Mouse (Mus musculus): Measurements from ENCODE around the gene Pcgf5. TPM values are rescaled to one million over a fixed set of nuclear protein-coding genes. Genes with fewer than 3 reads are reported as not detected.
A peak's percentile ranks its signal among the peaks of the same experiment; 100 is the strongest.

Pcgf5 gene
- polyA plus RNA-seq, 1 experiment from 2014 or later: 14.9 TPM

GRCm38 (mm10) chr19:36409280-36409860, 61.3 kb downstream of the Pcgf5 start:
- Histone ChIP-seq H3K9ac (ENCODE audit: low read length) (peak overlapping the region; percentile 68), H3K4me3 (ENCODE audit: low read depth, low read length) (peak overlapping the region; percentile 66), H3K4me1 (ENCODE audit: control insufficient read depth, insufficient read depth, low read length) (no peaks in the 10 kb centered on the region; the same call in 1 of the 2 replicates), H3K27me3 (replicated peaks; ENCODE audit: control insufficient read depth, insufficient read depth, low read length) (no peaks in the 10 kb centered on the region), H3K9me3 (replicated peaks; ENCODE audit: control insufficient read depth, low read length) (no peaks in the 10 kb centered on the region), H3K27ac (ENCODE audit: low read depth, low read length) (no peak overlapping the region), H3K36me3 (ENCODE audit: control insufficient read depth, insufficient read depth, low read length) (no peaks in the 10 kb centered on the region), H3K4me2 (ENCODE audit: low read length) (peak overlapping the region; percentile 85)
- DNase-seq (ENCODE audit: low spot score): peak; percentile 84
- under 1% methylated on average over 32 of the region's 53 CpGs for WGBS
- peak; percentile 97 for ATAC-seq

- peak; percentile 81; the same call in 1 of the 2 replicates for ATAC-seq
- peak; percentile 30 for DNase-seq (ENCODE audit: low spot score)
Observed at GRCm38 (mm10) chr19:36409861-36410392, 61.8 kb downstream of the Pcgf5 start.

GRCm38 (mm10) chr19:36419885-36420284, 71.8 kb downstream of the Pcgf5 start:
- ATAC-seq (no peak), DNase-seq (ENCODE audit: low spot score) (no peak)
- H3K9me3 ChIP-seq (replicated peaks; ENCODE audit: control insufficient read depth, low read length): no peaks in the 10 kb centered on the region
- H3K4me1 ChIP-seq (ENCODE audit: control insufficient read depth, insufficient read depth, low read length): no peaks in the 10 kb centered on the region
- H3K4me2 ChIP-seq (ENCODE audit: low read length): no peak overlapping the region
- no peak overlapping the region for H3K4me3 ChIP-seq (ENCODE audit: low read depth, low read length)
- no peak overlapping the region for H3K9ac ChIP-seq (ENCODE audit: low read length)
- no peaks in the 10 kb centered on the region for H3K27me3 ChIP-seq (replicated peaks; ENCODE audit: control insufficient read depth, insufficient read depth, low read length)
- no peak overlapping the region for H3K27ac ChIP-seq (ENCODE audit: low read depth, low read length)
- no peaks in the 10 kb centered on the region for H3K36me3 ChIP-seq (ENCODE audit: control insufficient read depth, insufficient read depth, low read length)

More at GRCm38 (mm10) chr19:36409861-36410392, 61.8 kb downstream of the Pcgf5 start:
- H3K27me3 ChIP-seq (replicated peaks; ENCODE audit: control insufficient read depth, insufficient read depth, low read length): no peaks in the 10 kb centered on the region
- no peak overlapping the region for H3K27ac ChIP-seq (ENCODE audit: low read depth, low read length)
- peak overlapping the region; percentile 68 for H3K9ac ChIP-seq (ENCODE audit: low read length)
- under 1% methylated on average over 64 of the region's 82 CpGs for WGBS
- H3K4me3 ChIP-seq (ENCODE audit: low read depth, low read length): peak overlapping the region; percentile 66
- no peaks in the 10 kb centered on the region for H3K9me3 ChIP-seq (replicated peaks; ENCODE audit: control insufficient read depth, low read length)
- no peaks in the 10 kb centered on the region; the same call in 1 of the 2 replicates for H3K4me1 ChIP-seq (ENCODE audit: control insufficient read depth, insufficient read depth, low read length)
- H3K4me2 ChIP-seq (ENCODE audit: low read length): peak overlapping the region; percentile 85
- no peaks in the 10 kb centered on the region for H3K36me3 ChIP-seq (ENCODE audit: control insufficient read depth, insufficient read depth, low read length)

- 95% methylated on average over 7 of the region's 7 CpGs for WGBS
Observed at GRCm38 (mm10) chr19:36427195-36427876, 79.2 kb downstream of the Pcgf5 start.

GRCm38 (mm10) chr19:36428116-36428515, 80.0 kb downstream of the Pcgf5 start:
- Histone ChIP-seq H3K4me1 (ENCODE audit: control insufficient read depth, insufficient read depth, low read length) (no peaks in the 10 kb centered on the region), H3K27me3 (replicated peaks; ENCODE audit: control insufficient read depth, insufficient read depth, low read length) (no peaks in the 10 kb centered on the region), H3K4me3 (ENCODE audit: low read depth, low read length) (no peak overlapping the region), H3K36me3 (ENCODE audit: control insufficient read depth, insufficient read depth, low read length) (no peaks in the 10 kb centered on the region), H3K9ac (ENCODE audit: low read length) (no peak overlapping the region), H3K4me2 (ENCODE audit: low read length) (no peak overlapping the region), H3K9me3 (replicated peaks; ENCODE audit: control insufficient read depth, low read length) (no peaks in the 10 kb centered on the region), H3K27ac (ENCODE audit: low read depth, low read length) (no peak overlapping the region)
- 96% methylated on average over 4 of the region's 4 CpGs for WGBS
- DNase-seq (ENCODE audit: low spot score): no peak
- ATAC-seq: no peak

More at GRCm38 (mm10) chr19:36427195-36427876, 79.2 kb downstream of the Pcgf5 start:
- no peak overlapping the region for H3K4me2 ChIP-seq (ENCODE audit: low read length)
- no peak overlapping the region for H3K27ac ChIP-seq (ENCODE audit: low read depth, low read length)
- H3K36me3 ChIP-seq (ENCODE audit: control insufficient read depth, insufficient read depth, low read length): no peaks in the 10 kb centered on the region
- no peaks in the 10 kb centered on the region for H3K9me3 ChIP-seq (replicated peaks; ENCODE audit: control insufficient read depth, low read length)
- no peak overlapping the region for H3K9ac ChIP-seq (ENCODE audit: low read length)
- no peak for DNase-seq (ENCODE audit: low spot score)
- no peak for ATAC-seq
- H3K27me3 ChIP-seq (replicated peaks; ENCODE audit: control insufficient read depth, insufficient read depth, low read length): no peaks in the 10 kb centered on the region
- no peaks in the 10 kb centered on the region for H3K4me1 ChIP-seq (ENCODE audit: control insufficient read depth, insufficient read depth, low read length)
- no peak overlapping the region for H3K4me3 ChIP-seq (ENCODE audit: low read depth, low read length)

- H3K36me3 ChIP-seq (ENCODE audit: control insufficient read depth, insufficient read depth, low read length): no peaks in the 10 kb centered on the region
- H3K9ac ChIP-seq (ENCODE audit: low read length): no peak overlapping the region
- H3K4me1 ChIP-seq (ENCODE audit: control insufficient read depth, insufficient read depth, low read length): no peaks in the 10 kb centered on the region
- ATAC-seq (no peak), DNase-seq (ENCODE audit: low spot score) (no peak)
- H3K27me3 ChIP-seq (replicated peaks; ENCODE audit: control insufficient read depth, insufficient read depth, low read length): no peaks in the 10 kb centered on the region
- 92% methylated on average over 1 of the region's 1 CpGs for WGBS
- no peak overlapping the region for H3K4me2 ChIP-seq (ENCODE audit: low read length)
- H3K9me3 ChIP-seq (replicated peaks; ENCODE audit: control insufficient read depth, low read length): no peaks in the 10 kb centered on the region
- H3K4me3 ChIP-seq (ENCODE audit: low read depth, low read length): no peak overlapping the region
- H3K27ac ChIP-seq (ENCODE audit: low read depth, low read length): no peak overlapping the region
Observed at GRCm38 (mm10) chr19:36429354-36429753, 81.2 kb downstream of the Pcgf5 start.

GRCm38 (mm10) chr19:36433161-36433560, 85.1 kb downstream of the Pcgf5 start:
- Histone ChIP-seq H3K4me3 (ENCODE audit: low read depth, low read length) (no peak overlapping the region), H3K4me1 (ENCODE audit: control insufficient read depth, insufficient read depth, low read length) (no peaks in the 10 kb centered on the region), H3K27me3 (replicated peaks; ENCODE audit: control insufficient read depth, insufficient read depth, low read length) (no peaks in the 10 kb centered on the region), H3K36me3 (ENCODE audit: control insufficient read depth, insufficient read depth, low read length) (no peaks in the 10 kb centered on the region), H3K9ac (ENCODE audit: low read length) (no peak overlapping the region), H3K27ac (ENCODE audit: low read depth, low read length) (no peak overlapping the region), H3K4me2 (ENCODE audit: low read length) (no peak overlapping the region), H3K9me3 (replicated peaks; ENCODE audit: control insufficient read depth, low read length) (no peaks in the 10 kb centered on the region)
- 78% methylated on average over 3 of the region's 3 CpGs for WGBS
- no peak for DNase-seq (ENCODE audit: low spot score)
- no peak for ATAC-seq

- Histone ChIP-seq H3K27me3 (replicated peaks; ENCODE audit: control insufficient read depth, insufficient read depth, low read length) (no peaks in the 10 kb centered on the region), H3K9ac (ENCODE audit: low read length) (no peak overlapping the region), H3K36me3 (ENCODE audit: control insufficient read depth, insufficient read depth, low read length) (no peaks in the 10 kb centered on the region), H3K27ac (ENCODE audit: low read depth, low read length) (no peak overlapping the region), H3K4me1 (ENCODE audit: control insufficient read depth, insufficient read depth, low read length) (no peaks in the 10 kb centered on the region), H3K9me3 (replicated peaks; ENCODE audit: control insufficient read depth, low read length) (no peaks in the 10 kb centered on the region), H3K4me3 (ENCODE audit: low read depth, low read length) (no peak overlapping the region), H3K4me2 (ENCODE audit: low read length) (no peak overlapping the region)
- ATAC-seq (peak; percentile 75), DNase-seq (ENCODE audit: low spot score) (peak; percentile 71)
- 56% methylated on average over 9 of the region's 9 CpGs for WGBS
Observed at GRCm38 (mm10) chr19:36439894-36440714, 92.0 kb downstream of the Pcgf5 start.
